Comparison of ENCODE assay signal across 9 mouse cellular contexts in the genomic region with DNA sequence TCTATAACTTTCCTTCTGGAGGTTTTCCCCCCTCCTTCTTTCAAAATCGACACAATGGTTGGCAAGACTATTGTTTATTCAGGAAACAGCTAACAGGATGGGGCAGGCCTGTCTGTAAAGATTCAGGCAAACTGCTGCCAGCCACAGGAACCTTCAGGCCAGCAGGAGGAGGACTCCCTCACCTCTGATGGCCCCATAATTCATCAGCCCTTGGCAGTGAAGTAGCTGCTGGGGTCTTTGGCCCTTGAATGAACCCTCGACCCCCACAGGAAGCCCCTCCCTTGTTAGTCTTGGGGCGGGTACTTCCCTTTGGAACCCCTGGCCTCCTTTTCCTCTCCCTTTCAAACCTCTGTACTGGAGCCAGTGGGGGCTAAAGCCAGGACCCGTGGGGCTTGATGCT. TPM values are rescaled to one million over a fixed set of nuclear protein-coding genes. Genes with fewer than 3 reads are reported as not detected.
DNase-seq lines count a peak whose midpoint lies in the region; ATAC-seq lines count a peak whose summit lies in the region.
"Had no signal": no experiment of that assay in that cellular context is flagged by ENCODE, and none has a peak within 500 bp of the region (broad histone marks: within the 10 kb centered on the region; RNA-seq: fewer than 3 reads in every experiment).

No protein-coding gene starts in this region.

- no peaks in the 10 kb centered on the region for H3K27me3 ChIP-seq in heart, embryonic 13.5 days (replicated peaks)
- no peaks in the 10 kb centered on the region for H3K27me3 ChIP-seq in neural tube, embryonic 11.5 days (ENCODE audit: control insufficient read depth, insufficient read depth, low read length)

- H3K9me3 ChIP-seq in heart, embryonic 13.5 days, result no peaks in the 10 kb centered on the region
- H3K9me3 ChIP-seq in neural tube, embryonic 11.5 days (ENCODE audit: control insufficient read depth, low read length), result no peaks in the 10 kb centered on the region

- peak; percentile 20 for DNase-seq in gastrocnemius, postnatal 25 days
- DNase-seq in gastrocnemius, adult 8-10 months (ENCODE audit: low spot score in 2 of 2), result no peak
- DNase-seq in kidney, postnatal 25 days, result peak; percentile 63 to 83
- DNase-seq in neural tube, embryonic 11.5 days (ENCODE audit: low spot score), result peak; percentile 35
- DNase-seq in natural killer cell, adult 2 months (ENCODE audit: low spot score in 2 of 2), result no peak
- DNase-seq in spleen, postnatal 10 days (ENCODE audit: low spot score in 2 of 2), result no peak
- DNase-seq in cerebellum, adult 18-20 months, result no peak

- H3K4me1 ChIP-seq in heart, embryonic 13.5 days, result peaks cover 36% of the 10 kb centered on the region
- peaks cover 6% of the 10 kb centered on the region; the same call in 1 of the 2 replicates for H3K4me1 ChIP-seq in neural tube, embryonic 11.5 days (ENCODE audit: control insufficient read depth, insufficient read depth, low read length)

- H3K36me3 ChIP-seq in heart, embryonic 13.5 days, result no peaks in the 10 kb centered on the region
- no peaks in the 10 kb centered on the region for H3K36me3 ChIP-seq in neural tube, embryonic 11.5 days (ENCODE audit: control insufficient read depth, insufficient read depth, low read length)

- H3K27ac ChIP-seq in heart, embryonic 13.5 days (replicated peaks), result peak overlapping the region; percentile 79
- no peak overlapping the region for H3K27ac ChIP-seq in neural tube, embryonic 11.5 days (ENCODE audit: low read depth, low read length)

- no peak overlapping the region; the same call in 1 of the 2 replicates for H3K9ac ChIP-seq in heart, embryonic 13.5 days
- no peak overlapping the region for H3K9ac ChIP-seq in neural tube, embryonic 11.5 days (ENCODE audit: low read length)

- H3K4me3 ChIP-seq in heart, embryonic 13.5 days, result no peak overlapping the region
- H3K4me3 ChIP-seq in neural tube, embryonic 11.5 days (ENCODE audit: low read depth, low read length), result no peak overlapping the region

- peak overlapping the region; percentile 12; the same call in 1 of the 2 replicates for H3K4me2 ChIP-seq in heart, embryonic 13.5 days
- H3K4me2 ChIP-seq in neural tube, embryonic 11.5 days (ENCODE audit: low read depth), result no peak overlapping the region

- 28% methylated on average over 4 of the region's 4 CpGs for WGBS in heart, embryonic 13.5 days
- 11% methylated on average over 4 of the region's 4 CpGs for WGBS in neural tube, embryonic 11.5 days

- 0 out of 2 replicates have a peak, but pooled peaks have one; percentile 52 for ATAC-seq in heart, embryonic 13.5 days (ENCODE audit: extremely low read depth, insufficient number of reproducible peaks, low FRiP score, low TSS enrichment)
- no peak for ATAC-seq in neural tube, embryonic 11.5 days (ENCODE audit: insufficient read depth, low FRiP score, low TSS enrichment)

RNA-seq across cellular contexts. Expression of gene Tmigd1, which starts 8.4 kb away (rescaled TPM):
- not detected for total RNA-seq in gastrocnemius, postnatal 25 days (2021)
- not detected for total RNA-seq in gastrocnemius, adult 8-10 months (2022)
- 0.14 and 0.15 TPM in 2 replicates for polyA plus RNA-seq in heart, embryonic 13.5 days (2015; fragmentation: Nextera tagmentation; extraction: Ambion mirVana)
- polyA plus RNA-seq in neural tube, embryonic 11.5 days (2014; fragmentation: Nextera tagmentation; extraction: Ambion mirVana), result 0.39 TPM in 1 of 2 replicates, not detected in the other
- total RNA-seq: layer of hippocampus, postnatal 36 days had no signal

RNA-seq across cellular contexts. Expression of gene Blmh, which starts 31.0 kb away (rescaled TPM):
- 10 to 100 TPM; 25.8 to 30.3 TPM for total RNA-seq in gastrocnemius, postnatal 25 days (2021)
- 10 to 100 TPM; 22.9 to 25.4 (median 24.0) TPM for total RNA-seq in gastrocnemius, adult 8-10 months (2022)
- polyA plus RNA-seq in heart, embryonic 13.5 days (2015; fragmentation: Nextera tagmentation; extraction: Ambion mirVana), result 97.0 and 109 TPM in 2 replicates
- polyA plus RNA-seq in neural tube, embryonic 11.5 days (2014; fragmentation: Nextera tagmentation; extraction: Ambion mirVana), result 175 and 180 TPM in 2 replicates

RNA-seq across cellular contexts. Expression of gene Cpd, which starts 46.8 kb away (rescaled TPM):
- total RNA-seq in gastrocnemius, postnatal 25 days (2021), result 10 to 100 TPM; 26.3 to 30.5 TPM
- 10 to 100 TPM; 26.9 to 31.3 (median 28.8) TPM for total RNA-seq in gastrocnemius, adult 8-10 months (2022)
- 10.8 and 11.0 TPM in 2 replicates for polyA plus RNA-seq in heart, embryonic 13.5 days (2015; fragmentation: Nextera tagmentation; extraction: Ambion mirVana)
- 14.7 and 16.9 TPM in 2 replicates for polyA plus RNA-seq in neural tube, embryonic 11.5 days (2014; fragmentation: Nextera tagmentation; extraction: Ambion mirVana)

Comparison
In these comparisons a context has a peak if more than half of its experiments do, and no peak if none do; other contexts are left out.
1. DNase-seq: peak in gastrocnemius, postnatal 25 days (single experiment), kidney, postnatal 25 days (2 of 2) and neural tube, embryonic 11.5 days (single experiment); none in gastrocnemius, adult 8-10 months (0 of 2), natural killer cell, adult 2 months (0 of 2), spleen, postnatal 10 days (0 of 2) and cerebellum, adult 18-20 months (0 of 2).